Mouse (Mus musculus) cerebellum, postnatal 10 days (tissue): ENCODE data around the gene Itih3.

ENCODE experiments used
- DNase-seq, 2 experiments: peaks; one replicate each; pipeline ENCODE4 v3.0.0; 2021; ENCODE audit warnings: mixed read lengths in 2 of 2

Gene Itih3

DNA sequence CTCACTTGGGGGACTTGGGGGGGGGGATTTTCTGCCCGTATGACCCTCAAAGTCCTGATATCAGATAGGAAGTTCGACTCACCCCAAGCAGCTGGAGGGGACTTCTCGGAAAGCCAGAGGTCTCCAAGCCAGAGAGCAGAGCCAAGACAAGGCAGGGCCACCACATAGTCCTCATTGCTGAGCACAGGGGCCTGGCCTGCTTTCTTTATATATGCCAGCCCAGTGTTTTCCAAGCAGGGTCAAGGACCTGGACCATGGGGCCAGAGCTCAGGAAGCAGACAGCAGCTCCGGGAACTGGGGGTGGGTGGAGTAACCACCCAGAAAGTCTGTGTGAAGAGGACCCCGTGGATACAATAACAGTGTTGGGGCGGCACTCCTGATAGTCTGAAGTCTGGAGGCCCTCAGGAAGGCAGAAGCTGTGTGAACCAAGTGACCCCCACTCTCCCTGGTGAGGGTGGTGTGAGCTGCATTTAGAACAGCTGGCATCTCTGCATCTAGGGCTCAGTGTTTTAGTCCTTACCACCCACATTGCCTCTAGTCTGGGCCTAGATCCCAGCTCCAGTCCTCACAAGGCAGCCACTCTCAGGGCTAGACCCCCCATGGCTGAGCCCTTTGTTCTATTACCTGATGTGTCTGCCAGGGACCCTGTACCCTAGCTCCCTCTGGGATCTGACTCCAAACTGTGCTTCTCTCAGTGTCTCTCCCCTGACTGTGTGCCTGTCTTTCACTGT is at the start of gene Itih3:
Itih3 (minus strand) TSS at position 386 of the 731 bp plus-strand sequence.
- peak; percentile 47 to 58 for DNase-seq

DNA sequence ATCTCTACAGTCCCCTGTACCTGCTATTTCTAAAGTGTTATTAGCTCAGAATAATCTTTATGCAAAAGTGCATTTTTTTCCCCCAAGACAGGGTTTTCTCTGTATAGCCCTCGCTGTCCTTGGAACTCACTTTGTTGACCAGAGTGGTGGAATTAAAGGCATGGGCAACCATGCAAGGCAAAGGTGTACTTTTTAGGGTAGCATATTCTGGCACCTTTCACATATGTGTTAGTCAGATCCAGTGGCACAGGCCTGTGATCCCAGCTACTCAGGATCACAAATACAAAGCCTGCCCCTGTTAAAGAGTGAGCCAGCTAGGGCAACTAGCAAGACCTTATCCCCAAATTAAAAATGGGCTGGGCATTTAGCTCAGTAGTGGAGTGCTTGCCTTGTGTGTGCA is 36.8 kb upstream of the Itih3 start:
- no peak for DNase-seq

DNA sequence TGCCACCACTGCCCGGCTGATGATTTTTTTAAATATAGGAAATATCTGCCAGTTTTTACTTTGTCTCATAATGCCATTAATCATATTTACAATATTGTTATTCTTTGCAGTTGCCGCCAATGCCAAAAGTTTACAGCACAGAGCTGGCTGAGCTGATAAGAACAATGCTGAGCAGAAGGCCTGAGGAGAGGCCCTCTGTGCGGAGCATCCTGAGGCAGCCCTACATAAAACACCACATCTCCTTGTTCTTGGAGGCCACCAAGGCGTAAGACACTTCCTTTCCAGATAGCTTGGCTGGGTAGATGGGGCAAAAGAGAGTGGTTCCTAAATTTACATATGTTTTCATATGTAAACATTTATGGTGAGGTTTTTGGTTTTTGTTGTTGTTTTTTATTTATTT is 35.5 kb upstream of the Itih3 start:
- DNase-seq: no peak

DNA sequence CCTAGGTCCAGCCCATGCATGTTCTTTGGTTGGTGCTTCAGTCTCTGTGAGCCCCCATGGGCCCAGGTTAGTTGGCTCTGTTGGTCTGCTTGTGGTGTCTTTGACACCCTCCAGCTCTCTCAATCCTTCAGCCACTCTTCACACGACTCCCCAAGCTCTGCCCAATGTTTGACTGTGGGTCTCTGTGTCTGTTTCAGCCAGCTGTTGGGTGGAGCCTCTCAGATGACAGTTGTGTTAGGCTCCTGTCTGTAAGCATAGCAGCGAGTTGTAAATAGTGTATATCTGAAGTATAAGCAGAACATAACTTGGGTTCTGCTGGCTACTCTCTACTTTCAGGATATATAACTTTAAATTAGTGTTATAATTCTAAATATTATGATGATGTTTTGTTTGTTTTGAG is 35.0 kb upstream of the Itih3 start:
- DNase-seq: no peak

DNA sequence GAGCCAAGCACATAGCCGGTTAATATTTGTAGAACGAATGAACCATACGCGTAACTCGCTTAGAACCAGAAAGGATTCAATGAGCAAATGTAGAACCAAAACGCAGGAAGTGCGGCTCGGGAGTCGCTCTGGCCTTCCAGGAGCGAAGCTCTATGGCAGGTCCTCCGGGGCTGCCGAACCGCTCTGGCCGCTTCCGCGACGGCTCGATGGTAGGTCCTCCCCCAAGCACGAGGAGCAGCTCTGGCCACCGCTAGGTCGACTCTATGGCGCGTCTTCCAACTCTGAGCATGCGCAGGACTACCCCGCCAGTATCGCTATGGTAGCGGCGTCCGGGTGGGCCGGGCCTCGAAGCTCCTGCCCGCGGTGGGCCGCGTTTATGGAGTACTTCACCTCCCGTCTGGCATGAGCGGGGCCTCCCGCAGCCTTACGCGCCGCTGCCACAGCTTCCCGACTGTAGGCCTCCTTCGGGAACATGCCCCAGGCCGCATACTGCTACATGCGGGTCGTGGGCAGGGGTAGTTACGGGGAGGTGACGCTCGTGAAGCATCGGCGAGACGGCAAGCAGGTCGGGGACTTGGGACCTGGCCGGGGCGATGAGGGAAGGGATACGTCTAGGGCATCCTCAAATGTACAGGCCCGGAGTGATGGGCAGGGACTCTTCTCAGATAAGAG is 27.7 kb upstream of the Itih3 start, which contains the start of gene Nek4:
Nek4 (plus strand) TSS at position 224 of the 672 bp plus-strand sequence.
- DNase-seq: peak; percentile 96 to 98

DNA sequence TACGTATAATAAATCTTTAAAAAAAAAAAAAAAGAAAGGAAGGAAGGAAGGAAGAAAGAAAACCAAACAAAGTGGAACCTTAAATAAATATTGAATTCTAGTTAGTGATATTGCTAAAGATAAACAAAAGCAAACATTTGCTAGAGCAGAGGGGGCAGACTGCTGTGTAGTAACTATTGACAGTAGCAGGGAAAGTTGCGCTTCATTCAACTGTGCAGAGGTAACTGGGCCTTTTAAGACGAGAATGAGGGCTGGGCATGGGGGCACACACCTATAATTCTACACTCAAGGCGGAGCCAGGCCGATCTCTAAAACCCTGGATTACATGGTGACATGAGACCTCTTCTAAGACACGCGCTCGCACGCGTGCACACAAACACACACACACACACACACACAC is 26.4 kb upstream of the Itih3 start:
- DNase-seq: no peak

DNA sequence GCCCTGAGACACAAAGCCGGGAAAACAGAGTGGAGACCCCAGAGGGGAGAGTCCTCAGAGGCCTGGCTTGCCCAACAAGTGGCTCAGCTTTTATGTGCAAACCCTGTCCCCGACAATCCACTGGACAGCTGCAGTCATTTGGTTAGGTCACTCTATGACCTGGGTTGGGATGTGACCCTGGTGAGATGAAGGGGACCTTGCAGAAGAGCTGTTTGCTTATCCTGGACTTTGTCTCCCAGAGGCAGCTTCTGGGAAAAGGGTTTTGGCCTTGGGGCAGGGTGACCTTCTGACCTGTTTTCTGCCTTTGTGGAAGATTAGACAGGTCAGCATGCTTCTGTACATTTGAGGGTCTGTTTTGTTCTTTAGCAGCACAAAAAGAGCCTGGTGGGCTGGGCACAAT is 21.2 kb upstream of the Itih3 start:
- no peak for DNase-seq

DNA sequence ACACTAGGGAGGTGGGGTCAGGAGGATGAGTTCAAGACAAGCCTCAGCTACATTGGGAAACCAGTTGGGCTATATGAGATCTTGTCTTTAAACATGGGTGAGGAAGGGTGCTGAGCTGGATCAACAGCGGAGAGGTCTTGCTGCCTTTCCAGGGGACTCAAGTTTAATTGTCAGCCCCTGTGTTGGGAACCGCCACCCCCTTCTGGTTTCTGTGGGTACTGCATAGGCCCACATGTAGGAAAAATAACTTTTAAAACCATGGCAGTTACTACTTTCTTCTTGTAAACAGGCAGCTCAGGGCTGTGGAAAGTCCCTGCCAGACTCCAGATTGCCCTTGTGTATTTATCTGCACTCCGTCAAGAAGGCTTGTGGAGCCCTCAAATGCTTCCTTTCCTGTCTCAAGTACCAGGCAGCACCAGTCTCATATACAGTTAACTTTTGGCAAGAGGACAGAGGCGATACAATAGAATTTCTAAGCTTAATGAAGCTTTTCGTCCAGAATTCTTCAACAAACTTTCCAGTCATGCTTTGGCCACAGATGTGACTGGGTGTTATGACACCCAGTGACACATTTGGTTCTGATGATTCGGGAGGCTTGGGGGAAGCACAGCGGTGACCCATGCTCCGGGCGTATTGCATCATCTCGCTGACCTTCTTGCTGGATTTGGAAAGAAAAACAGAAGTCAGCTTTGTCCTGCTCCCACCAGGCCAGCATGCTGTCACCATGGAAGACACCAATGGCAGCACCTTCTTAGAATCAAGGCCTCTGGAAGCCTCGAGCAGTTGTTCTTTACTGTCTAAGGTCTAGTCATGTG is 20.5 kb upstream of the Itih3 start:
- DNase-seq: peak; percentile 69 to 77

DNA sequence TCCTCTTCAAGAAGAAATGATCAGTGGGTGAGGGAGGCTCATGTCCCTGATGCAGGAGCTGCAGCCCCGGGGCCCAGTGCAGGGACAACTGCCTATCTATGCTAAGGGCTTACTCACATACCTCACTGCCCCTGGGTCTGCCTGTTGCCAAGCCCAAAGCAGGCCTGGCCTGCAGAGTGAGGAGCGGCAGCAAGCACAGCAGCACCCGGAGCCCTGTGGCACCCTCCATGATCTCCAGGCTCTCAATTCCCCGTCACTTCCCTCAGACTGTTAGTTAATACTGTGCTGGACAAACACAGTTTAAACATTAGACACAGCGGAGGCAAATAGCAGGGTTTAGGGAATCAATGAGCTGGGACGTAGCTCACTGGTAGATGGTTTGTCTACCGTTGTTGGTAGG is 19.5 kb upstream of the Itih3 start, which contains the start of gene Itih1:
Itih1 (minus strand) TSS at position 252 of the 400 bp plus-strand sequence.
- DNase-seq: no peak

DNA sequence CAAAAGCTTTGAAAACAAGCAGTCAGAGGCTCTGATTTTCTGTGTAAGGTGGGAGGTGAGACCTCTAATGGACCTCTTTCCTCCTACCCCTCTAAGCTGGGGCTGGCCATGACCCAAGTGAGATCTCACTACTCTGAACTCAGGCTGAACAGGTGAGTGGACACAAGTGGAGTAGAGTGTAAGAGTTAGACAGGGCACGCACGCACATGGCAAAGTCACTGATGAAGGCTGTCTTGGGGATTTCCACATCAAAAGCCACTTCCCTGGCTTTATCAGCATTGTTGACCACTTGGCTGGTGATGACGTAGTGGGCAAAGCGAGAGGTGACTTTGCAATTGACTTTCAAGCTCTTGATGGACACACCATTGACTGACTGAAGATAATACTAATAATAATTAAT is 18.7 kb upstream of the Itih3 start:
- DNase-seq: no peak

DNA sequence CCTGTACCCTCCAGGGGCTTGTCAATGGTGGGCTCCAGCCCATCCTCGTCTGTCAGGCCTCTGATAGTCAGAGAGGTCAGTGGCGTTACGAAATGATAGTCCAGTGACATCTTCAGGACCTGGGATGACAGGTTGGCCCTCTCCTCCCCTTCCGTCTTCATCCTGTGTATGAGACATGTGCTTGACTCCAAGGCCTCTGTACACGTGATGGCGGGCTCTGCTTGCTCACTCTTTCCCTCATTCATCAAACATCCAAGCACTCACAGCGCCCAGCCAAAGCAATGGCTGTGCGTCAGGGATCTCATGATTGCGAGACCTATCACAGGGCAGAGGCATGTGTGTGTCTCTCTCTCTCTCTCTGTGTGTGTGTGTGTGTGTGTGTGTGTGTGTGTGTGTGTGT is 9.8 kb upstream of the Itih3 start:
- DNase-seq: no peak

DNA sequence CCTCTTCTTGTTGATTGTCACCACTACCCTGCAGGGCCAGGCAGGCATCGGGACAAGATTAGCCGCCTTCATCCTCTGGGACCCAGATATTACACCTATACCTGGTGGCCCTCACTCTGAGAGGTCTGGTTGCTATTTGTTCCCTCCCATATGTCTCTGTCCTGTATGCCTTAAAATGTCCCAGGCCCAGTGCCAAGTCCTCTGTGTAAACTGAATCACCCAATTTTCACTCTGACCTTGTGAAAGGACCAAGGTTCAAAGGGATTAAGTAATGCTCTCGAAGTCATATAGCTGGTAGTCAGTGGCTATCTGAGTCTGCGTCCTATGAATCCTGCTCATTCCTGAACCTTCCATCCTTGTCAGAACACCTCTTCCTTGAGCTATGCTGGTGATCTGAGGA is 6.8 kb upstream of the Itih3 start:
- DNase-seq: no peak

DNA sequence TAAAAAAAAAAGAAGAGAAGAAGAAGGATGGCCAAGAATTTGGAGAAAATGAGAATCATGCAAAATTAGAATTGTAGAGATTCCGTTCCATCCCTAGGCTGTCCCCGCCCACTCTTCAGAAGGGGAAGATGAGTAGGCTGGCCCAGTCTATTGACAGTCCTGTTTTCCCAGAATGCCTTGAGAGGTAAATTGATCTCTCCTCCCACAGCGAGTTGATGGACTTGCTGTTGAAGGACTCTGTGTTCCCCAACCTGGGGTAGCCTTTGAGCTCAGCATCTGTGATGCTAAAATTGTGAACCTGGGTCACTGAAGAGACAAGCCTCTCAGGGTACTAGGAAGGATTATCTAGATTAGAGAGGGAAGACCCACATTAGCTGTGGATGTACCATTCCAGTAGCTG is 1.9 kb upstream of the Itih3 start:
- no peak for DNase-seq

DNA sequence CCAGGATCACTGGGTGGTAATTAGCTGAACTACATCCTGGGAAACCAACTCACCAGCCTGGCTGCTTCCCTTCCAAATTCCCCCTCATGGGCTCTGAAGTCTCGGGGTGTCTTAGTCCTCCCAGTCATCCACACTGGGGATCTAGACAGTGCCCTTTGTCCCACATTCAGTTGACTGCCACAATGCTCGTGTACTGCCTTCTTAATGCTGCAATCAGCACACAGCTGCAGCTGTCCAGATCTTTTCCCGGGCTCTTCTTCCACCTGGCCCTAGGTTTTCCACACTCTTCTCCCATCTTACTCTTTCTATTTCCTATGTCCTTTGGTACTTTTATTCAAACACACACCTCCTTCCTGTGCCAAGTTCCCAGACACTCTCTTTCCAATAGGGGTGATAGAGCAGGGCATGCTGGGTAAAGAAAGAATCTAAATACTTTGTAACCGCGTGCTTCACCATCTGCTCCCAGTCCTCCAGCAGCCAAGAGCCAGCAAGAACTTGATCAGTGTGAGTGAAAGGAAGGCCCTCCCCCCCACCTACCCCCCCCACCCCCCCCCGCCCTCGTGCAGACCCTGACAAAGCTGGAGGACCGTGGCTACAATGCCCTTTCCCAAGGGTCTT is 1.4 kb downstream of the Itih3 start:
- peak in 1 of 2 experiments; percentile 35 for DNase-seq

DNA sequence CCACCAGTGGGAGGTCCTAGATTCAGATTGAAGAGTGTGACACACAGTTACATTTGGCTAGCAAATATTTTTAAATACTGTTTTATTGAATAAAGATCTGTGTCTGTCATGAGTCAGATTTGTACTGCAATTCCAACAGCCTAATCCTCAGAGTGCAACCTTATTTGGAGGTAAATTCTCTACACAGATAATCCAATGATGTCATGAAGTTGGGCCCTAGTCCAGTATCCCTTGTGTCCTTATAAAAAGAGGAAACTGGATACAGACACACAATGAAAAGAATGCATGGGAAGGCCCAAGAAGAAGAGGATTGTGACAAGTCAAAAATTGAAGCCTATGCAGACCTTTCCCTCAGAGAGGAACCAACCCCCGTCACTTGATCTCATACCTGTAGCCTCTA is 7.0 kb downstream of the Itih3 start:
- DNase-seq: no peak

DNA sequence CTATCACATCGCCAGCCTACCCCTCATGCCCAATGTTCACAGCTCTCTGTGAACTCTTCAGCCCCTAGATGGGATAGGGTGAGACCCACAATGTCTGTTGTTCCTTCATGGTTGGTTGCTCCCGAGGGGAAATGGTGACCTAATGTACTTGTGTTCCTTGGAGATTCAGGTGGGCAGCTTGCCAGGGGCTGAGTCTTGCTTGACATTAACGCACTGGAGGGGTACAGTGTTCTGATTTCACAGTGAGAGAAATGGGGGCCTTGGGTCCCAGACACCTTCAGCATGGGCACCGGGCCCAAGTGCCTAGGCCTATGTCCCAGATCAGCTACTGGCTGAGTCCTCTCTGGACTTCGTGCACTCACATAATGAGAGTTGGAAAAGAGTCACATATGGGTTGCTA is 10.2 kb downstream of the Itih3 start:
- DNase-seq: peak; percentile 30 to 33

DNA sequence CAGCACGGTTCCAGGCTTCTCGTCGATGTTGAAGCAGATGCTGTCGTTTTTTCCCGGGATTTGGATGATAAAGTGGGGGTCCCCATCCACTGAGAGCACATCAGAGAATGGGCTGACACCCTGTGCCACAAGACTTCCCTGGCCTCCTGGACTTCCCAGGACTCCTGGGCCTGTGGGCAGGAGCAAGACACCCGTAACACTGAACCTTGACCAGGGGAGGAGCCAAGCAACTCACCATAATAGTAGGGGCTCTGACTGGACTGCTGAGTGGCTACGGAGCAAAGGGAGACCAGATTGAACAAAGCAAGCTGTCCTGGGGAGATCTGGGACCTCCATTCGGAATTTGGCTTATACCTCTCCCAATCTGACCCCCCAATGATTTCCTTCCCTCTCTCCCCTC is 10.9 kb downstream of the Itih3 start:
- DNase-seq: no peak

DNA sequence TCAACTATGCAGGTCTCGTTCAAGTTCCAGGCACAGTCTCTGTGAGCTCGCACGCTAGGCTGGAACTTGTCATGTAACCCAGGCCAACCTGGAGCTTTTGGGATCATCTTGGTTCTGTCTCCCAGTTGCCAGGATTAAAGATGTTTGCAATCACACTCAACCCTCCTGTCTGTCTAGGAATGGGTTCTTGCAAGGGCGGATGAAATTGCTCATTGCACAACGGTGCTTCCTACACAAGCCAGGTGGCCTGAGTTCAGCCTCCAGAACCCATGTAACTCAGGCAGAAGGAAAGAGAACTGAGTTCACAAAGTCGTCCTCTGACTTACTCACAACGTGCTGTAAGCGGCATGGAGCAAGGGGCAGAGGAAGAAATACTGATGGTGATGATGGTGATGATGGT is 12.4 kb downstream of the Itih3 start:
- no peak for DNase-seq

DNA sequence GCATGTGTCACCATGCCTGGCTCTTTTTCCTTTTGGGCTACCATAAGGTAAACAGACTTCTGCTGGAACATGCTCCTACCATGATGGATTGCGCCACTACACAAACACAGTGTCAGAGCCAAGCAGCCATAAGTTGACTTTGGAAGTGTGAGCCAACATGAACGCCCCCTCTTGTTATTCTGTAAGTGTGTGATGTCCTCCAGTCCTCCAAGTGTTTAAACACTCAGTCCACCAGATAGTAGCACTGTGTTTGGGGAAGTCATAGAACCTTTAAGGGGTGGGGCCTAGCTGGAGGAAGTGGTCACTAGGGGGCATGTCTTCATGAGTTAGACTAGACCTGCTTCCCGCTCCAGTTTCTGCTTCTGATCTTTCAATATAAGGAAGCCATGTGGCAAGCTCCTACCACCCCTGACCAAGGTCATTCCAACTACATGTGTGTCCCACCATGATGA is 15.7 kb downstream of the Itih3 start:
- no peak for DNase-seq

DNA sequence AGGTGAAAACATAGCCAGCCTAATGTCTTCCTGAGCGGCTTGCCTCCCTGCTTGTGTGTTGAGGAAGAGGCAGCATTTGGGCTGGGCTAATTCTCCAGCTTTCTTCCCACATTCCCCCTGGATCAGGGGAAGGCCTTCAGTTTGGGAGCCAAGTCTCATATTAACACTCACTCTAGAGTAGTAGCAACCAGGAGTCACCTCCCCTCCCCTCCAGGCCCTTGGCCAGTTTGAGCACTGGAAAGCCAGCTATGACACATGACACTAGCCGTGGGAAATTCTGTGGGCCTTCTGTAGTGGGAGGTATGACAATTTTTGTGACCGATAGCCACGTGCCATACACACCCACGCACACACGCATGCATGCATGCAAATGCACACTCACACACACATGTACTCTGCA is 17.6 kb downstream of the Itih3 start:
- no peak for DNase-seq

DNA sequence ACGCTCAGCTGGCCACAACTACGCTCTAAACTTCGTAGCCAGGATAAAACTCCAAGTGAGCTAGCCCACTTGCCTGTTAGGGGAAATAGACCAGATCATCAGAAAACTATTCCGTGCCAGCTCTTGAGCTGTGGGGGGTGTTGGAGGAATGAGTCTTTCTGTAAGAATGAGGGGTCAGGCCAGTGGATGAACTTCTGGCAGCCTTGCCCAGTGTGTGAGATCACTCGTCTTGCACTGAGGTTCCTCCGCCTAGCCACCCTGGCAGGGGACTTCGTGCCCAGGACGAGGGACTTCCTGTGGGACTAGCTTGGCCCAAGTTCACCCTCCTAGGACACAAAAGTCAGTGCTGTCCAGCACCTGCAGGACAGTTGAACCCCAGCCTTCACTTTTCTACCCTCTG is 19.3 kb downstream of the Itih3 start:
- no peak for DNase-seq

DNA sequence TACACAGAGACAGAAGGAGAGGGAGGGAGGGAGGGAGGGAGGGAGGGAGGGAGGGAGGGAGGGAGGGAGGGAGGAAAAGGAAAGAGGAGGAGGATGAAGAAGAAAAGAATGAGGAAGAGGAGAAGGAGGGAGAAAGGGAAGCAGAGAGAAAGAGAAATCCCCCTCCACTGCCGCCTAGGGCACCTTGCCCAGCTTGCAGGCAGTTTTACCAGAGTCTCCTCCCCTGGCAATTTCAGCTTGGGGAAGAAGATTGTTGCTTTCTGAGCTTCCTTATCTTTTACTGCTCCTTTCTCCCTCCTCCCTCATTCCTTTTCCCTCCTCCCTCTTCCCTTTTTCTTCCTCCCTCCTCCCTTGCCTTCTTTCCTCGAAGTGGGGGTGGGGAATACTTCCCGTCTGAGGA is 20.5 kb downstream of the Itih3 start:
- DNase-seq: no peak

DNA sequence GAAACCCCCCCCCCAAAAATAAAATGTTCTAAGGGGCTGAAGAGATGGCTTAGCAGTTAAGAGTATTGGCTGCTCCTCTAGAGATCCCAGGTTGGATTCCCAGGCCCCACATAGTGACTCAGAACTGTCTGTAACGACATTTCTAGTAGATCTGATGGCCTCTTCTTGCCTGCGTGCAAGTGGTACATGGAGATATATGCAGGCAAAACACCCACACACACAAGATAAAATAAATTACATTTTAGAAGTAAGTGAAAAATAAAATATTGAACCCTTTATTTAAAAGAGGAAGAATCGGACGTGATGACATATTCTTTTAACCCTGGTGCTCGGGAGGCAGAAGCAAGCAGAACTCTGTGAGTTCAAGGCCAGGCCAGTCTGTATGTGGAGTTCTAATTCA is 20.9 kb downstream of the Itih3 start:
- no peak for DNase-seq
